Mouse (Mus musculus): ENCODE measurements around the gene Actl7b. TPM values are rescaled to one million over a fixed set of nuclear protein-coding genes. Genes with fewer than 3 reads are reported as not detected.

Actl7b gene
- total RNA-seq (2021), result under 1 TPM in 1 of 2 experiments, not detected in 1; 0.20 TPM
- long read RNA-seq, experiment 1, result 0 reads
- long read RNA-seq, experiment 2, result 0 reads

DNA sequence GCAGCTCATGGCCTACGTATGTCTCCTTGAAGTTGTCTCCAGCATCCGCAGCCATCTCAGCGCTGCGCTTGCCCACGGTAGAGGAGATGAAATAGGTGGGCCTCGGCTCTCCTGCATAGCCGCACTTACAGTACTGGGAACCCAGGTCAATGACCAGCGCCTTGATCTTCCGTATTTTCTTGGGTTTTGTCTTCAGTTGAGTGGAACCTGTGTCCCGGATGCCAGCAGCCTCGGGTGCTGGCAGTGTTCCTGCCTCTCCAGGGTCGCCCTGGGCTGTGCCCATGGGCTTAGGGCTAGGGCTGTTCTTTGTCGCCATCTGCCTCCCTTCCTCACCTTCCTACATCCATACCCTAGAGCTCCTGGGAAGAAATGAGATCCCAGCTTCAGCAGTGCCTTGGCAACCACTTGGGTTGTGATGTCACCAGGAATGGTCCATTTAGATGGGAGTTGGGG lies at the start of gene Actl7b:
TSS of gene Actl7b (minus strand) at position 403 of the 453 bp plus-strand sequence.
- DNase-seq, result no peak

DNA sequence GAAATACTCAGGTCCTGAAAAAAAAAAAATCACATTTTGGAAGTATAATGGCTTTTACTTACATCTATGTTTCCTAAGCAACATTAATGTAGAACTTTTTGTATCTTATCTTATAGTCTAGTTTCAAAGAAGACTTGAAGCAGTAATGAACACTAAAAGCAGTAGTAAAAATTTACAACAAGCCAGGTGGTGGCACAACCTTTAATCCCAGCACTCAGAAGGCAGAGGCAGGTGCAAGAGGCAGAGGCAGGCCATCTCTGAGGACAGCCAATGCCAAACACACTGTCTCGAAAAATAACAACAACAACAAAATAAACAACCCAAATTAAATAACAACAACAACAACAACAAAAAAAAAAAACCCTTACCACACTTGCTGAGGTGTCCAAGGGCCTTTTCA lies 29.8 kb upstream of the Actl7b start:
- DNase-seq, result no peak

DNA sequence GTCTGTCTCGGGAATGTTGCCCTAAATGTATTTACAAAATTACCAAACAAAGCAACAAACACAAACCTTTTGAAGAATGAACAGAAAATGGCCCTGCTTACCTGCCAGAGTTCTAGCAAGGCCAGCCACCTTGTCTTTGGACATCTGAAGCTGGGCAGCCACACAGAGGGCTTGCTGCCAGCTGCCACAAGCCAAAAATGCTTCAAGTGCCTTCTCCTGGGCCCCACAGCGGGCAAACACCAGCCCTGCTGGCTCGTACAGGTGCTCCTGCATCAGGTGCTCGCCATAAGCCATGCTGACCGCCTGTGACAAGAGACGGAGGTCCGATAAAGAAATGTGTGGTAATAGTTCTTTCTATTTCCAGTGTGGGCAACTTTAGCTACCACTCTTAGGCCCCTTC lies 27.7 kb upstream of the Actl7b start:
- DNase-seq, result no peak

DNA sequence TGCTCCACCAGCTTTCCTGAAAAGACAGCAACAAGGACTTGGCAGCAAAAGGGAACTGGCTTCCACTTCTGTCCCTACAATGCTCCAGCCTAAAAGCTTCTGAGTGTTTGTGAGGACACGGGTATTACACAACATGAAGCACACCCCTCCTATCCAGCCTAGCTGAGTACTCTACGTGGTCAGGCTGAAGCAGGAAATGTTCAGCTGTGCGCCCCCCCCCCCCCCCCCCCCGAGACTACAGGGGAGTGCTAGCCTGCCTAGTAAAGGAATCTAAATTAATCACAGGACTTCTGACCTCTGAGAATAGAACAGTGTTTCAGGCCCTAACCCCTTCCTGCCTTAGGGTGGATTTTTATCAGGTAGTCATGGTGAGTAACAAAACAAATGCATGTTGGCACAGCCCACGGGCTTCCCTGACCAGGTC lies 26.6 kb upstream of the Actl7b start:
- no peak for DNase-seq

DNA sequence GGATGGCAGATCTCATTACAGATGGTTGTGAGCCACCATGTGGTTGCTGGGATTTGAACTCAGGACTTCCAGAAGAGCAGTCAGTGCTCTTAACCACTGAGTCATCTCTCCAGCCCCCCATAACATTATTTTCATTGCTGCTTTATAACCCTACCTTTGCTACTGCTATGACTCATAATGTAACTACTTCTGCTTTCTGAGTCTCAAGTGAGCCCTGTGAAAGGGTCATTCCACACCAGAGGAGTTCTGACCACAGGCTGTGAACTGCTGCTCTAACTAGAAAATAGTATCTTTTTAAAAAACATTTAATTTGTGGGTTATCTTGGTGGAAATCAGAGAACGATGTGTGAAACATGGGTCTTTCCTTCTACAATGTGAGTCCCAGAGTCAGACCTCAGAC lies 16.4 kb upstream of the Actl7b start:
- DNase-seq, result no peak

DNA sequence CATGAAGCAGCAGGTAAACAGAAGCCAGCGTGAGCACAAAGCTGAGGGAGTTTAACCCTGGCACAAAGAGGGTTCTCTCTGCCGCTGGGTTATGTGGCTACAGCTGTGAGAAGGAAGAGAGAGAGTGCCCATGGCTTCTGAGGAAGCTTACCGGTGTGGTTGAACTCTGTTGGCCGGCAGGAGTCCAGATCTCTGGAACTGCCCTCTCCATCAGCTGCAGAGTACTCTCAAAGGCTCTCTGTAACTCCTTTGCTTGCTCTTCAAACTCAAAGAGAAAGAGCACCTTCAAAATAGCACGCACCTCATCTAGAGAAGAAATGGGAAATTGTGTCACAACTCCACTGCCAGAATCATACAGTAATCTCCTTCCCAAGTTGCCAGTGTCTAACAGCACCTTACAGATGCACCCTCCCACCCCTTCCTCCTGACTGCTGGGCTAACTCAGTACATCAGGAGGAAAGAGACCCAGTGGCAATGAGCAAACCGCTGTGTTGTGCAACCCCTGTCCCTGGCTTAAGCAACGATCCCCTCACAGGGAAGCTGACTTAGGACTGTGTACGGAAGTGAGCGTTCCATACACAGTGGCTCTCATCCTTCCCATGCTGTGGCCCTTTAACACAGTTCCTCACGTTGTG lies 15.8 kb upstream of the Actl7b start:
- peak in 1 of 2 experiments; percentile 15 for DNase-seq

DNA sequence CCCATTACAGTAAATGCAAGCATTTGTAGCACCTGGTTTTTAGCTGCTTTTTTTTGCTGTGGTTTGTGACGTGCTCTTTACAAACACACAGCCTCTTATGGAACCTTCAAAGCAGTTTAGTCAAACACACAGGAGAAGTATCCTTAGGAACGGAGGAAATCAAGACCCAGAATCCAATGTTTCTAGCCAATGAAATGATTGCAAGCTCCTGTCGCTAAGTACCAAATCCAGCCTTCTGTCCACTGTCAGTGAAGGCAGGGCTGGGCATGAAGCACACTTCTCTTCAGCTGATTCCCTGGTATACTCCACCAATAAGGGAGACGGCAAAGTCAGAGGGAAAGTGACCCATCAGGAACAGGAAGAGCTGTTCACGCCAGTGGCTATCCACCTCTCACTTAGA lies 14.8 kb upstream of the Actl7b start:
- no peak for DNase-seq

DNA sequence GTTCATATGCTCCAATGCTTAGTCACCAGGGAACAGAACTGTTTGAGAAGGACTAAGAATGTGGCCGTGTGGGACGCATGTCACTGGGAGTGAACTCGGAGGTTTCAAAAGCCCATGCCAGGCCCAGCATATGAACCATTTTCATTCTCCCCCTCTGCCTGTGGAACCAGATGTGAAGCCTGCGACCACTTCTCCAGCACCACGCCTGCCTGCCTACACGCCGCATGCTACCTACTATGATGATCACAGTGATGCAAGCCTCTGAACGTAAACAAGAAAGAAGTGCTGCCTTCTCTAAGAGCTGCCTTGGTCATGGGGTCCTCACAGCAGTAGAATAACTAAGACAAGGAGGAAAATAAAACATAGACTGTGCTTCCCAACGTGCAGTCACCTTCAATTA lies 6.2 kb upstream of the Actl7b start:
- no peak for DNase-seq

DNA sequence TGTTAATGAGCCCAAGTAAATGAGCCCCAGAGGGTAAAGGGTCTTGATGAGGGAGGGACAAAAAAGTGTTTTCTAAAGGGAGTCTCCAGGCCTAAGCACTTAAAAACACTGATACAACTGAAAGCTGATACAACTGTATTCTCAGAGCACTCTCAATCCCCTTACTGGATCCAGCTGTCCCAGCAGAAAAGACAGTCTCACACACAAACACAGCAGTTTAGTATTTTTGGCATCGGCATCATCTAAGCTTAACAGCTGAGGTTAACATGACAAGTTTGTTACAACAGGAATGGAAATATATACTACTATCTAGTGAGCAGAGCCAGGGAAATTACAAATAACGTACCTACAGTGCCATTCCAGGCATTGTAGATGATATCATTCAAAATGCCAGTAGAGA lies 5.1 kb upstream of the Actl7b start:
- no peak for DNase-seq

DNA sequence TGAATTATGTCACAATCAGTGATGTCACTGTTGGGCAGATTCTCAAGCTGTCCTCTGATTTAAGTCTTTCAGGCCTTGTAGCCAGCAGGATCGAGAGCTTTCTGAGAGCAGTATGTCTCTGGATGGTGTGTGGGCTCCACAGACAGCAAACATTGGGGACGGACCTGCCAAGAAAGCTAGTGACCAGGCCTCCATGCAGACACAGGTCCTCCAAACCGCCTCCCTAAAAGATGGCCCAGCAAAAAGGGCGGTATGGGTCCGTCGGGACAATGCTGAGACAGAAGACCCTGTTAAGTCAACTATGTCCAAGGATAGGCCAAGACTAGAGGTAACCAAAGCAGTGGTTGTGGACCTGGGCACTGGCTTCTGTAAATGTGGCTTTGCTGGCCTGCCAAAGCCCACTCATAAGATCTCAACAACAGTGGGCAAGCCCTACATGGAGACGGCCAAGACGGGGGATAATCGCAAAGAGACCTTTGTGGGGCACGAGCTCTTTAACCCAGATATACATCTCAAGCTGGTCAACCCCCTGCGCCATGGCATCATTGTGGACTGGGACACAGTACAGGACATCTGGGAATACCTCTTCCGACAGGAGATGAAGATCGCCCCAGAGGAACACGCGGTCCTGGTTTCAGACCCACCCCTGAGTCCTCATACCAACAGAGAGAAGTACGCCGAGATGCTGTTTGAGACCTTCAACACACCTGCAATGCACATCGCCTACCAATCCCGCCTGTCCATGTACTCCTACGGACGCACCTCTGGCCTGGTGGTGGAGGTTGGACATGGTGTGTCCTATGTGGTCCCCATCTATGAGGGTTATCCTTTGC lies 2.3 kb upstream of the Actl7b start, which contains the start of gene Actl7a:
TSS of gene Actl7a (plus strand) at position 51 of the 833 bp plus-strand sequence.
- no peak for DNase-seq

DNA sequence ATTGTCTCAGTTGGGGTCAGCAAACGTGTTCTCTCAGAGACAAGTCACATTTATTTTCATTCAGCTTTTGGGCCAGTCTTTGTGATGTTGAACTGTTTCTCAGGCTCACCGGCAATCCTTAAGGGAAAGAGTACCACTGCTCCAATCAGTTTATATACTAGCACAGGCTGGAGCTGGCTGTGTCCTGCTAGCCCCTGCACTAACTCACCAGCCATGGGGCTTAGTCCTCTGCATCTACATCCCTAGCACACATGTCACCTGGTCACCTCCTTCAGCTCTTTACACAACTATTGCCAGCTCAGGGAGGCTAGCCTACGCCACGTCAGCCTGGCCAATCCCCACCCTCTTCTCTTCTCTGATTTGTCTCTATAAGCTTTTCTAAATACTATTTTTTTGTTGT lies 1.5 kb upstream of the Actl7b start:
- no peak for DNase-seq

DNA sequence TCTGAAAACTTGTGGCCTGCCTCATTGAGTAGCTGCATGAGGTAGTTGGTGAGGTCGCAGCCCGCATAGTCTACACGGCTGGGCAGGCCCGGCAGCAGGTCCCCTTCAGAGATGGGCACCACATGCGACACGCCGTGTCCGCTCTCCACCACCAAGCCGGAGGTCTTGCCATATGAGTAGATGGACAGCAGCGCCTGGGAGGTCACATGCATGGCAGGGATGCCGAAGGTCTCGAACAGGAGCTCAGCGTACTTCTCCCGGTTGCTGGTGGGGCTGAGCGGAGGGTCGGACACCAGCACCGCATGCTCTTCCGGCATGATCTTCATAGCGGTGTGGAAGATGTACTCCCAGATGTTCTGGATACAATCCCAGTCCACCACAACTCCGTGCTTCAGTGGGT lies 632 bp downstream of the Actl7b start:
- DNase-seq, result no peak

DNA sequence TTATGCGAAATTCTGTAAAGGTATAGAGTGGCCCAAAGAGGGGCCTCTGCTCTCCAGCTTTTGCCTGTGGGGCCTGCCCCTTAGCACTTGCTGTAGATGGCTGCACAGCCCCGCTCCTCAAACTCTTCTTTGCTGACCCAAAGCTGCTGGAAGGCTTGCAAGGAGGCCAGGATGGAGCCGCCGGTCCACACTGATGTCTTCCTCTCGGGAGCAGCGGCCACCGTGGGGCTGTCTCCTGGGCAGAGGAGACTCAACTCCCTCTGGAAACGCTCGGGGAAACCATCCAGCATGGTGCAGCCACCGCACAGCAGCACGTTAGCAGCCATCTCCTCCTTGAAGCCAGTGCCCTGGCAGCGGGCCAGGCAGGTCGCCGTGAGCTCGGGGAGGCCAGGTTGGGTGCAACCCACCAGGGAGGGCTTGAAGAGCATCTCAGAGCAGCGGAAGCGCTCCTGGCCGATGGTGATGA lies 1.2 kb downstream of the Actl7b start, which contains the start of gene Gm26657:
TSS of gene Gm26657 (plus strand) at position 51 of the 466 bp plus-strand sequence.
- no peak for DNase-seq

DNA sequence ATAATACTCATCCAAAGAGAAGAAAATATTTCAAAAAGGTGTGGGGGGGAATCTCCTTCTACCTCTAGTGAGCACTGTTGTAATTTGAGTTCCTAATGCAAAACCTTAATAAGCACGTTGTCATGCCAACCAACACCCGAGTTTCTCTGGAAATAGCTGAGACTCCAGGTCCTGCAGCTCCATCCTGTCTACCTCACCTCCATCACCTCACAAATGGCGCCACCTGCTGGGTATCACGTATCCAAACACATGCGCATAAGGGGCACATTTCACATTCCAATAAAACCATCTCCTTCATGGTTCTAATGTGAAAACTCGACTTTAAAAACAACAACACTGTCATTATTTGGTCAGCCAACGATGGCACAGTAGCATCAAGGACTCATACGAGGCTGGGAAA lies 15.4 kb downstream of the Actl7b start:
- peak; percentile 24 to 42 for DNase-seq

DNA sequence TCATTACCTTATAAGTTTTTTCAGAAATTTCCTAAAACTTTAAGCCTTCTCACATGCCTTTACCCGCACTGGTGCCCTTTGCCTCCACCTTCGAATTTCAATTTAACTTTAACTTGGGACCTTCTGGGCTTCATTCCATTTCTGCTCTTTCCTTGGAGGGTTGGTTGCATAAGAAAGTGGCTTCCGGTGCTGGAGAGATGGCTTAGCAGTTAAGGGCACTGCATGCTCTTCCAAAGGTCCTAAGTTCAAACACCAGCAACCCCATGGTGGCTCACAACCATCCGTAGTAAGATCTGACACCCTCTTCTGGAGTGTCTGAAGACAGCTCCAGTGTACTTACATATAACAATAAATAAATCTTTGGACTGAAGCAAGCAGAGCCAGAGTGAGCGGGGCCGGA lies 18.0 kb downstream of the Actl7b start:
- no peak for DNase-seq

DNA sequence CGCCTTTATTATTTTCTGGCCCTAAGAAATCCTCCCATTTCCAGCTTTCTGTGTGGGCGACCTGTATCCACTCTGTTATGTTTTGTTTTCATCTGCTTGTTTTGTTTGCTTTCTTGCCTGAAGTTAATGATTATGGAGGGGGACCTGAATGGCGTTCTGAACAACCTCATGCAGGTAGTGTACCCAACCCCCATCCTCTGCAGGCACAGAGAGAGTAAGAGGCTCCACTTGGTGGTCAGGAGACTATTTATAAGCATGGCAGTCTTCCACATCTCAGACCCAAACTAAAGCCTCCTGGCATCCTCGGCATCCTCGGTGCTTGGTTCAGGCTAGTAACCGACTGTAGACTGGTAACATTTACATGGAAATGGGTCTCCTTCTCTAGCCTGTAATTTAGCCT lies 18.9 kb downstream of the Actl7b start:
- DNase-seq, result no peak

DNA sequence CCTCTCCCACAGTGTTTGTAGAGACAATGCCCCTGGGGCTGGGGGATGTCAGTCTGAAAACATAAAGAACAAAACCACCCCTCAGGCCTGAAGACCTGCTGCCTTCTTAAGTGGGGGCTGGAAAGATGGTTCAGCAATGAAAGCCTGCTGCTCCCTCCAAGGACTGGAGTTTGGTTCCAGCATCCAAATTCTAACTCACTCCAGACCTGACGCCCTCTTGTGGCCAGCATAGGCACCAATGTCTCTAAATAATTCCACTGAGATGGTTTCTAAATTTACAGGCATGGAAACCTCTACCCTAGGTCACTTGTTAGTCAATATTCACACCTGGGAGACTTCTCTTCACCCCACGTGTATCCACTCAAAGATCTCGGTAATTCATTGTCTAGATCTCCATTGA lies 19.8 kb downstream of the Actl7b start:
- DNase-seq, result peak; percentile 37 to 44

DNA sequence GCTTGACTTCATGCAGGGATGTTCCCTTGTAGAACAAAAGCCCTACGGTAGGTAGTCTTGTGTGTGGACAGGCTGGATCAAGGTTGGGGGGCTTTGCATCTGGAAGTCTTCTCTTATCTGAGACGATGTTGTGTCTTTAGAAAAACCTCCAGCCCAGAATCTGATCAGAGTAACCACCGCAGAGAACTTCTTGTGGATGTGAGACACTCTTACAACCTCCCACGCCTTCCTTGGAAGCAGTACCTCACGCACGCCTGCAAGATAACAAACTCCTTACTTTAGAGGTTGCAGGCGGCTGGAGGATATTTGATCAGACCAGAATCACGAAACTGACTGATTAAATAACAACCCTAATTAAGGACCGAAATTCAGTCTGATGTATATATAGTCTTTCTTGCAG lies 20.8 kb downstream of the Actl7b start:
- no peak for DNase-seq

DNA sequence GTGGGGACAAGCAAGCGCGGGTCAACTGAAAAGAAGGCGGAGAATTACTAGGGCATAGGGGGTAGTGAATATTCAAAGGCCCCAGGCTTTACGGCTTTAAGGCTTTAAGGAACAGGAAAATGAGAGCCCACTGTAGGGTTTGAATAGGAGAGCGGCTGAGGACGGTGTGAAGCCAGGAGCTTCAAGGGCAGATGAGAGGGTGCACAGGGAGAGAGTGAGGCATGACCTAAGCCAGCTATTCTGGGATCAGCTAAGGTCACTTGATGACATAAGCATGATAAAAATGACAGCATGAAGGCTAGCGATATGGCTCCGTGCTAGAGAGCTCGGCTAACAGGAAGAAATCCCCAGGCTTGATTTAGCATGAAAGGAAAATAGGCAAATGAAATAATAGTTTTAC lies 21.8 kb downstream of the Actl7b start:
- peak in 1 of 2 experiments; percentile 20 for DNase-seq

DNA sequence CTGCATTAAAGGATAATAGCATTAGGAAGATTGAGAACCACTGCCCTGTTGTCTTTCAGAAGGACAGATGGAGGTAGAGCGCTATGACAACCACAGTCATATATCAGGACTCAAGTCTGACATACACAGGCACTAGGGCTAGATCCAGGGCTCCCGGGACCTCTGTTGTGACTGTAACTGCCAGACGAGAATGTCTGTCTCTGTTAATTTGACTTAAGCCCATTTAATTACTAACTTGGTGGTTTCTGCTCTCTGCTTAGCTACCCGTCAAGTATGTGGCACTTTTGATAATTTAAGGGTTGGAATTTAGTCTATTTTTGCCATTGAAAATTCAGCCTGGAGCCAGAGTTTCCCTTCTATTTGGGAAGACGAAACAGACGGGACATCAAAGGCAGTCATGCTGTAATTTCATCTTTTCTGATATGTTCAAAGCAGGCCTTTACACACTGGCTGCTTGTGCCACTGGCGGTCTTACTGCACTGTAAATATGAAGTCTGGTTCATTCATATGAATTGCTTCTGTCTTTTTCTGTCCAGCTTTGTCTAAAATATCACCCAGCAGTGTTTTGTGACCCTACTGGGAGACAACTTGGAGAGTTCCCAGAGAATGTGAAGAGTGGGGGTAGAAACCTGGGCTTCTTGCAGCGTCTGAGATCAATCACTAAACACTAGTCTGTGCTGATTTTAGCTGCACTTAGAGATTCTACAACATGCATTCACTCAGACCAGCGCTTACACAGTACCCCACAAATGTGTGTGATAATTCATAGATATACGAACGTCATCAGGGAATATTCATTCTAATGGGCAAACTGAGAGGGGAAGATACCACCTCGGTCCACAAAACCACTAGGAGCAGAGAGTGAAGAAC lies 22.4 kb downstream of the Actl7b start:
- no peak for DNase-seq

DNA sequence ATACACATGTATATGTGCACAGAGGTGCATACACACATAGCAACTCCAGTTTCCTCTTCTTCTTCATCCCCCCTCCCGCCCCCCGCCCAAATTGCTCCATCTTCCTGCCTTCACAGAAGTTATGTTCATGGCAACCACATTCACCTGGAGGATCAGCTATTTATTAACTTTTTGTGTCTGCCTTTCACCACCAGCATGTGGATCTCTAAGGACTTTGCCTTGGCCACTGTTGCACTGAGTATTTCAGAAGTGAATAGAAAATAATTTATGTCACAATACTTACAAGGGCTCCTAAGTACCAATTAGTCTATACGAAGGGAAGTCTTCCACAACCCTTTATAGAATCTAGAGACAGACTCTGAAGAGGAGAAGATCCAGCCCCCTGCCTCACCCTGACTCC lies 23.3 kb downstream of the Actl7b start:
- DNase-seq, result no peak

DNA sequence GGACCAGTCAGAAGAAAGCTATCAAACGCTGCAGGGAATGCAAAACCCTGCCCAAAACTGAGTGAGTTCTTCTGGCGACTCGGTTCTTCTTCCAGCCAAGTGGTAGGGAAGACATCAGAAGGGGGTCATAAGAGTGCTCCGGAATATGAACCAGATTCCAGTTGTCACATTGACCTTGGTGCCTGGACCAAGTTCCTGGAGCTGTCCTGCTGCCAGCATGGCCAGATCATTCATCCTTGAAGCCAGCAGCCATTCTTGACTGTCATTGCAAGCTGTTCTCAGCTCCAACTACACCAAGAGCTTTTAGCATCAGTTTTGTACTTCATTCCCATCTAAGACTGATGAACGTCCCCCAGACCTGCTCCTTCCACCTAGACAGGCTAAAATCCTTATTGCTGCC lies 24.4 kb downstream of the Actl7b start:
- DNase-seq, result peak; percentile 56 to 63
